Mouse (Mus musculus): ENCODE measurements at regions not wholly inside any gene's neighbourhood (a gene's known extent, or its start where the extent isn't known, plus 50 kb on each side); places are given as distances from the start of the nearest gene placed in this dataset.

DNA sequence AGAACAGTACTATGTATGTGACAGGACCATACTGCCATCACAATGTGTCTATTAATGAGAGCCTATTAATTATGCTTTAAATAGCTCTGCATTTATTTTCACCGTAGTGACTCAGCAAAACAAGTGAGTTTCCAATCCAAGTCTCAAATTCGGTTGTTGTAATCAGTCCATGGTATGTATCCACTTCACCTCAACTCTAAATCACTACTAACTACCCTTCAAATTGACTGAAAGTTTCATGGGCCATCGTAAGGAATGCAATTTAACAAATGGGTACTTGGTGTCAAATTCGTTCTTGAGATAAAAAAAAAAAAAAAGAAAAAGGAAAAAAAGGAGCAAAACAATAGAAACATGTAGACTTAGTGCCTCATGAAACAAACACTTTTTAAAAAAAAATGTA lies 433.2 kb downstream of the 1190002N15Rik start:
- no peak for DNase-seq

DNA sequence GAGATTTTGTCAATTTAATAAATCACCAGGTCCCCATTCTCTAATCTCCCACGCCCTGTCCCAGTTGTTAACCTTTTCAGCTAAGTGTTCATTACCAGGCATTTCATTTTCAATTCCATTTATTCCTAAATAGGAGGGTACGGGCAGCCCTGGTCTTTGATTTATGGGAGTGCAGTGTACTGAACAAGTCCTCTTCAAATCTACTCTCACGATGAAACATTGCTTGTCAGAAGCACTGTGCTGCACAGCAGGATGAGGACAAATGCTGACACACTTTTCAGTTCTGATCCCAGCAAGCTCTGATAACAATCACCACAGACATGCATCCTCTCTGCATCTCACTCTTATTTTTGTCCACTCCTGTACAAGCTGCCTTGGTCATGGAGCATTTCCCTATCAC lies 435.9 kb downstream of the 1190002N15Rik start:
- no peak for DNase-seq

DNA sequence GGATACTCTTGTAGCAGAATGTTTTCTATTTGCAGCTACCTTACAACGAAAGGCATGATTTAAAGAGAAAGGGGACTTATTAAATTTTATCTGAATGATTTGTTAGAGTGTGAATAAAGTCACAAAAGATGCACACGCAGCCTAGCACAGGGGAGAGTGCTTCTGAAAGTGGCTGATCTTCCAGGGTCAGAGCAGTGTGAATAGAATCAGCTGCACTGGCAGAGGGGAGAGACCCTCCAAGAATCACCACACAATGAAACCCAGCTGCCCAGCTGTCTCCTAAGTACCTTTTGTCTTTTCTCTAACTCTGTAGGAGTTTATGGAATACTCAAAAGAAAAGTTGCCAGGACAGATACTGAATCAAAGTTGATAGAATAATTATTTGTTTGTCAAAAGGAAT lies 443.1 kb downstream of the 1190002N15Rik start:
- DNase-seq, result no peak

DNA sequence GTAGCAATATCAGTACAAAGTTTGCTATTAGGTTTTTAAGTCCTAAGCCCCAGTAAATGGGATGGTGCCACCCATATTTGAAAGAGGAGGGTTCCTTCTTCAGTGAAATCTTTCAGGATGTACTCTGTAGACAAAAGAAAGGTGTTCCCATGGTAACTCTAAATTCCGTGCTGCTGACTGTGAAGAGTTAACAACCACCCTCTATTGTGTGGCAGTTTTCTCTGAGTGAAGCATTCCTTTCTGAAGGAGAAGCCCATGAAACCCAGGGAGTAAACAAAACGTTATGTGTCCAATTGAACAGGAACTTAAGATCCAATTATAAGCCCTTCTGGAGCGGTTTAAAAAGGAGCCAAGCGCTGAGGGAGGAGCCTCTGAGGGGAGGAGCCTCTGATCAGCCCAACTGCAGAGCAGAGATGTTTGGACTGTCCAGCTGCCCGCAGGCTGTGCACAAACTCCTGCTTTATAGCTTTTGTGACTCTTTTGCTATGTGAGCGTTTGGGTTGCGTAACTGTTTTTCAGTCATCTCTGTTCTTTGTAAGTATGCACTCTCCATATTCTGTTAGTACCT lies 446.1 kb downstream of the 1190002N15Rik start:
- no peak for DNase-seq

DNA sequence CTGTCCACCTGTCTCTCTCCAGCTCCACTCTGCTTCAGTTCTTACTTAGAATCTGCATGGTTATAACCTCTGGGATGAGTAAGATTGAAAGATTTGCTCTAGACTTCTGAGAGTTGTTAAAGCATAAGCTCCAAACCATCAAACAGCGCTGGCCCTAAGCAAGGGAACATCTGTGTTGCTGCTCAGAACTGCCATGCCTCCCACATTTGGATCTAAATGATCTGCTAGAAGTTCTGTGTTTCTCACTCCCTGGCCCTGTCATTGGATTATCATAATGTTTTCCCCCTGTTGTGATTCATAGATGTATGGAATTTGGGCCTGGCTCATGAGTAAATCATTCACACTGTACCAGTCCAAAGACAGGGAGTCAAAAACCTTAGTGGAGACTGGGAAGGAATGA lies 448.1 kb downstream of the 1190002N15Rik start:
- DNase-seq, result no peak

DNA sequence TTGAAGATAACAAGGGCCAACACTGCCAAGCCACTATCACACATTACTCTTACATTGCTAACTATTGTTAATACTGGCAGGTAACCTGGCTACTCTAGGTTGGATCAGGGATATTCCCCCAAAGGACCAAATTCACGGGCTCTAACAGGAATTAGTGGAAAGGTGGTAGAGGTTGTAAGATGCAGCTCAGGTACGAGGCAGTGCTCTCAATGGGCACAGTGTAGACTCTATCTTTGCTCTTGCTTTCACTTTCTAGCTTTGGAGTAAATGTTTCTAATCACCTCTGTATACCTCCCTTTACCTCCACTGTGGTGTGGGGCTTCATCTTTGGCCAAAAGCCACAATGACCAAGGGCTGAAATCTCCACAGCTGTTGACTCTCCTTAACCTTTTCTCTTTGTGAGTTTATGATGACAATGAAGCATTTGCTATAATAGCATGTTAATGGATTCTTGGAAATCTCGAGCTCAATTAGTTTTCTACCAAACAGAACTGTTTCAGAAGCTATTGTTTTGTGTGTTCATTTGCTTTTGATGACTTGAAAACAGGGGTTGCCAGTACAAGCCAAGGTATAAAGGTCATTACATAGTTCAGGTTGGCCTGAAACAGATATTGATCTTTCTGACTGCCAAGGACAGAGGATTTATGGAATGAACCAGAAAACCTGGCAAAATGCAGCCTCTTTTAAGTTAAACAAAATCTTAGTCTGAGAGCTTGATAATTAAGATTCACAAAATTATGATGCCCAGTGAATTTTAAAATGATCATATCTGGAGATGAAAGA lies 454.1 kb downstream of the 1190002N15Rik start:
- no peak for DNase-seq

GRCm38 (mm10) chr9:94074904-94075303 lies 463.0 kb downstream of the 1190002N15Rik start:
- no peak for DNase-seq

GRCm38 (mm10) chr9:94067121-94067520 lies 470.8 kb downstream of the 1190002N15Rik start:
- DNase-seq, result no peak

- DNase-seq, result no peak
Observed at GRCm38 (mm10) chr9:94053229-94053628, 484.7 kb downstream of the 1190002N15Rik start.

GRCm38 (mm10) chr9:94047845-94048244 lies 490.0 kb downstream of the 1190002N15Rik start:
- DNase-seq, result no peak

DNA sequence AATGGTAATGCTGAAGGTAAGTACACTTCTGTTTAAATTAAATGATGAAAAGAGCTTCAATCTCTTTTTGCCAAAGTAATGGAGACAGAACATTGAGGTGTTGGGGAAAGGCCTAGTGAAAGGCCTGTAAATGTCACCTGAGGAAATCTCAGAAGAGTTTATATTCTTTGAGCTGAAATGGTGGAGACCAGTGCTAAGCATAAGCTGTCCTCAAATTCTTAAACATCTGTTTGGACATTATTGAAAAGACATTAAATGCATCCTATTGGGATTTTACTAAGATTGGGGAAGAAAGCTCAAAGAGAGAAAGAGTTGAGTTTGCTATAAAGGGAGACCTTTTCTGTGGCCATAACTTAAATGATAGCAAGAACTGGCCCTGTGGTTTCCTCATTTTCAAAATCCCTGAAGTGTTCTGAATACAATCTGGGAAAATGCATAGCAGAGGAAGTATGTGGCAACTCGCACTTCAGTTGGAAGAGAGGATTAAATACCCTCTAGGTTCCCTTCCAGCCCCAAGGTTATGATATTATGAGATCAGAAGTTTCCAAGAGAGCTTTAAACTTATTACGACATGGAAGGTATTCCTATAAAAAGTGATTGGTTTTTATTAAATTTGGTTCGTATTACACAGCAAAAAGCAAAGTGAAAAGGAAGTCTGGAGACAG lies 492.3 kb downstream of the 1190002N15Rik start:
- no peak for DNase-seq

GRCm38 (mm10) chr9:94023761-94024160 lies 514.1 kb downstream of the 1190002N15Rik start:
- no peak for DNase-seq

DNA sequence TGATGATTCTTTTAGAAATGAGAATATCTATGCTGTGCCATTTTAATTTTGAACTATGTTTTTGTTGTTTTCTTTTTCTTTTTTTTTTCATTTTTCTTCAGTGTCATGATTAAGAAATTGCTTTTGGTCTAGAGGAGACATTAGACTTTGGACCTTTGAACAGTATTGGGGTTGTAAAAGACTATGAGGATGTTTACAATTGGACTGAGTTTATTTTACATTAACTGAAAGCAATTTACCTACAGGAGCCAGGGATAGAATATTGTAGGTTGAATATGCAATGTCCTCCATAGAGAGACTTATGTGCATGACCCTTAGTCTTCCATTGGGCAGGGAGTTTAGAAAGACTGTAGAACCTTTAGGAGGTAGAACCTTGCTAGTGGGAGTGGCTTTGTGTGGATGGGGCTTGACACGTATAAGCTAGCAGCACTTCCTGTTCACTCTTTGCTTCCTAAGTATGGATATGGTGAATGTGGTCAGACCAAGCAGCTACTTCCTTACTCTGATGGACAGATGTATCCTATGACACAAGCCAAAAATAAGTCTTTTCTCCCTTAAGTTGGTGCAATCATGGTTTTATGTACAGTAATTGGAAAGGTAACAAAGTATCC lies 516.5 kb downstream of the 1190002N15Rik start:
- DNase-seq, result no peak

- no peak for DNase-seq
Observed at GRCm38 (mm10) chr9:94016747-94017487, 521.0 kb downstream of the 1190002N15Rik start.

- no peak for DNase-seq
Observed at GRCm38 (mm10) chr9:93992216-93992615, 545.7 kb downstream of the 1190002N15Rik start.

DNA sequence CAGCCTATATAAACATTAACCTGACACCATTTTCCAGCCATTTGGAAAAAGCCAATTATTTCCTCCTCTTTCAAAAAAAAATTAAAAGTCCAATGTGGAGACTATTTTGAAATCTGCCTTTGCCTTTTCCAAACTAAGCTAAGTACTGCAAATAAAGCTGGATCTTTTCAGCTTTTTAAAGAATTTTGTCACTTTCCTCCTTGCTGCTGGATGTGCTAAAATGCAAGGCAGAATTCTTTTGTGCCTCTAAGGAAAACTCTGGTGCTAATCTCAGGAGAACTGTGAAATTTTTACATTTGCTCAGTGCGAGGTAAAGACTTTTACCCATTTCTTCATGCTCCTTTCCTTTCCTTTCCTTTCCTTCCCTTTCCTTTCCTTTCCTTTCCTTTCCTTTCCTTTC lies 546.7 kb downstream of the 1190002N15Rik start:
- DNase-seq, result no peak

DNA sequence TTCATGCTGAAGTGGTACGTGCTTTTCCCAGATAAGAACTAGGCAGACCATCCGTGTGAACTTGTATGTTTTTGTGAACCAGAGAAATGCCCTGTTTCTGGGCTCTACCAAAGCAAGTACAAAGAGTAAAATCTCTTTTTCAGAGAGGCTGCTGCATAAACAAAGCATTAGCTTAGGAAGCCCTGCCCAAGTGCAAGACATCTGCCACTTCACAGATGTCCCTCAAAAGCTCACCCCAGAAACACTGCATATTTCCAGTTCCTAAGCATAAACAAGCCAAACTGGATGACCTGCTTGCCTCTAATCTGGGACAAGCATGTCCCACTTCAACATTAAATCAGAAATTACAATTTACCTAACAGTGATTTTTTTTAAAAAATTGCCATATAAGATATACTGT lies 556.7 kb downstream of the 1190002N15Rik start:
- DNase-seq, result no peak

DNA sequence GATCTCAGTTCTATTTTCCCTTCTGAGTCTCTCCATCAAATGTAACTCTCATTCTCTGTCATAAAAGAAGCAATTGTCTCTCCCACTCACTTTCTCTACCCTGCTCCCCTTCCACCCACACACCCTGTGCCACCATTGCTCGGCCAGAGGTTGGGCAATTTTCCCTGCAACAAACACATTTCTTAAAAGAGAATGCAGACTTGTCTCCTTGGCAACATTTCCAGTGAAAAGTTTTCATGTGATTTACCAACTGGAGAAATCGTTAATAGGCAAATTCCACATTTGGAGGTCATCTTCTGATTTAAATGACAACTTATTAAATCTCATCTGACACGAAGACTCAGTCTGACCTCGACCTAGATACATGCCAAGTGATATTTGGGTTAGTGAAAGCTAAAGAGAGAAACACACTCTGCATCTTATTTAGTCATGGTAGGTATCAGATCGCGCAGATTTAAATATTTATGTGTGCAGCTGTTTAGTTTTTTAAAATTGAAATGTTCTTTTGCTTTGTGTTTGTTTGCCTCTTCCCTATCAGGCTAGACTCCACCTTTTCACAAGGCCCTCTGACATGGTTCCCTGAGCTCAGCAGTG lies 568.1 kb downstream of the 1190002N15Rik start:
- no peak for DNase-seq

- no peak for DNase-seq
Observed at GRCm38 (mm10) chr9:93969118-93969517, 568.8 kb downstream of the 1190002N15Rik start.

GRCm38 (mm10) chr9:93955235-93956040 lies 582.4 kb downstream of the 1190002N15Rik start:
- no peak for DNase-seq

DNA sequence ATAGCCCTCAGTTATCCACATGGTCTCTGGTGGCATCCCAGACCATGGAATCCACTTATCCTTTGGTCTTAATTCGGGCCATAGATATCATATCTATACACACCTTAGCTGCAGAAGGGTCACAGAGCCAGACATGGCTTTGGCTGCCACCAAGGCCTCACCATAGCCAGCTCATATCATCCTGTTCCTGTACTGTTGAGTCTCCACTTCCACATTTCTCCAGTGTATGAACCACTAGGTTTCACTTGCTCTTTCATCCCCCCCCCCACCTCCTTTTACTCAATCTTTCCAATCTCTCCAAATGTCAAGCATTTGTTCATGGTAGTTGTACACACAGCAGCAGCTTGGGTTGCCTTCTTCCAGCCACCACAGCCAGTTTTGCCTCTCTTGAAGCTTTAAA lies 589.2 kb downstream of the 1190002N15Rik start:
- DNase-seq, result no peak

- no peak for DNase-seq
Observed at GRCm38 (mm10) chr9:93947053-93947452, 590.8 kb downstream of the 1190002N15Rik start.
